Mouse (Mus musculus) embryo, embryonic 10.5 days (tissue): ENCODE data around the gene Dtnb.

Experiments used
- DNase-seq: peaks from one replicate; pipeline ENCODE4 v3.0.0-alpha.2; 2015; ENCODE audit warnings: low spot score

Gene Dtnb

GRCm38 (mm10) chr12:3806703-3807547, 234.7 kb downstream of the Dtnb start:
- DNase-seq, result peak; percentile 54

DNA sequence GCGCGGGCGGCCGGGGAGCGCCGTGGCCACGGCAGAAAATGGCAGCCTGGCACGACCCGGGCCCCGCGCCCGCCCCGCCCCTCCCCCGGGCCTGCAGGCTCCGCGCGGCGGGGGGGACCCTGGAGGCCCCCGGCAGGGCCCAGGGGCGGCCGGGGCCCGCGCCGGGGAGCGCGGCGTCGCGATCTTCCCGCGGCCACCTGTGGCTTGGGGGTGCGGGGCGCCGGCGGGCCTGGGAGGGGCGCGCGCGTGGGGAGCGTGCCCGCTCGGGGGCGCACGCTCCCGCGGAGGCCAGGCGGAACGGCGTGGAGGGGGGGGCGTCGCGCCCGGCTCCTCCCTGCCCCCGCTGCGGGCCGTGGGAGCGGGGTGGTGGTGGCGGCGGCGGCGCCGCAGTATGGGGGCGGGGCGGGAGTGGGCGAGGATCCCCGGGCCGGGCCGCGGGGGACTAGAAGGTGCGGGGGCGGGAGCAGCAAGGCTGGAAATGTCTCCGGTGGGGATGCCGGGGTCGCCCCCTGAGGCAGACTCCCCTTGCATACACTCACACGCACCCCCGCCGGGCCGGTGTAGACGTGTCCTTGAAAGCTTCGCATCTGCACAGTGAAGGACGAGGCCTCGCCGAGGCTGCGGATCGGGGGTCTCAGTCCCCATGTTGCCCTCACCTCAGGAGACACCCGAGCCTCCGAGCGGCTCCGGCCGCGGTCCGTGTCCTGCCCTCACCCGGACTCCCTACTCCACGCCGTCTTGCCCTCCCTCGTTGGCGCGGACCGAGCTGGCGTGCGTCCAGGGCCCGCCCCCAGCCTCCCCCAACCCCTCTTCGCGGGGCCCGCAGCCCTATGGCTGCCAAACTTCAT, 235.6 kb downstream of the Dtnb start:
- DNase-seq, result peak; percentile 50

GRCm38 (mm10) chr12:3808396-3808981, 236.3 kb downstream of the Dtnb start:
- peak; percentile 40 for DNase-seq

GRCm38 (mm10) chr12:3809520-3810180, 237.5 kb downstream of the Dtnb start:
- DNase-seq, result no peak

- no peak for DNase-seq
These were observed 238.3 kb downstream of the Dtnb start for GRCm38 (mm10) chr12:3810455-3810854.

GRCm38 (mm10) chr12:3811596-3811995, 239.4 kb downstream of the Dtnb start:
- no peak for DNase-seq

DNA sequence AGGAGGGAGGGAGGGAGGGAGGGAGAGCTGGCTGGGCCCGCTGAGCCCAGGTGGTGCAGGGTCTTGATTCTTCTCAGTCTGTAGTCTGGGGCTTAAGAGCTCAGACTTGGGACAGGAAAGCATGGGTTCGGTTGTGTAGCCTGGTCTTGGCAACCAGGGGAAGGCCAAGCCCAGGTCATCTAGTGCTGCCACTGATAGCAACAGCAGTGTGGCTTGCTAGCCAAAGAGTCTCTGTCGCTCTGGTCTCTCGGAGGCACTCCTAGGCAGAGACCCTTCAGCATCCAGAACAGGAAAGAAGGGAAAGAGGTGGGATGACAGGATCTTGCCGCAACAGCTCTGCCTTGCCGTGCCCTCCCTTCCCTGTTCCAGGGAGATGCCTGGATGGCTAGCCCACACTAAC, 240.1 kb downstream of the Dtnb start:
- no peak for DNase-seq

DNA sequence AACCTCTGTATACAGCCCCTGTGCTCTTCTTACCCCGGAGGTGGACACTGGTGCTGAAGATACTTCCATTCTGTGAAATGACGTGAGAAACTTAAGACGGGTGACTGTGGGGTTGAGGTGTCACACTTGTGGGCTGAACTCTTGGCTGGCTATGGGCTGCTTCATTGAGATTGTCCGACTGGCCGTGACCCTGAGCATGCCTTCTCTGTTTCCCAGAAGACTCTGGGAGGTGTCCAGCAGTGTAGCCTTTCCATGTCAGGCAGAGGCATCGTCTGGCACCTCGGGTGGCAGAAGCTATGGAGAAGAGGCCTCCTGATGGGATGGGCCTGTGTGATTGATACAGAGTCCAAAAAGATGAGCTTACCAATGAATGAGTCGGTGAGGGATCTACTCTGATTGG, 241.0 kb downstream of the Dtnb start:
- no peak for DNase-seq

DNA sequence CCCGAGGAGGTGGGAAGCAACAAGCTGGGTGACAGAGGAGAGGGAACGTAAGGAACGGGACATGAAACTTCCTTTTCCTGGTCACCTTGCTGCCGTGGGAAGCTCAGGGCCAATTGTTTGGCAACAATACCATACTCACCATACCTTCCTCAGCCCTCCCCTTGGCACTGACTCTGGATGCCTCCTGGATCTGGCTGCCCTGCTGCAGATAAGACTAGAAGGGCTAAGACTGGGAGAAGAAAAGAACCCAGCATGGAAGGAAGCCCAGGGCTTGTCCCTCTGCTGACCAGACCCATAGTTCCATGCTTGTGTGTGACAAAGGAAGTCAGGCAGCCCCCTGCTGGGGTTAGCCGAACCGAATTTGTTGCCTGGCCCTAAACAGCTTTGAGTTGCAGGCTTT, 243.2 kb downstream of the Dtnb start:
- no peak for DNase-seq

DNA sequence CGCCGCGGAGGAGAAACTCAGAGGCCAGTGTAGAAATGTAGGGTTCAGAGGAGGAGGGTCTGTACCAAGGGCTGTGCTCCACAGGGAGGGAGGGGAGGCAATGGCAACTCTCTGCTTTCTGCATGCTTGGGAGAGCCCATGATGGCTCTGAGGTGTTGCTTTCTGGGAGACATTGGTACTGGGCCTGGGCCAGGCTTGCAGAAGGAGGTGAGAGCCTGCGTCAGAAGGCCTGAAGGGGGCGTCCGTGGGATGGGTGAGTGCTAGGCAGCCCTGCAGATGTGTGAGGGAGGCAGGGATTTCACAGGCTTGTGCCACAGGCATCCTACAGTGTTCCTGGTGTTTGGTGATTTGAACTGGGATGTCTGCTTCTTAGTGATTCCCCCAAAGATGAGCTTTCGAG, 244.9 kb downstream of the Dtnb start:
- DNase-seq, result no peak

DNA sequence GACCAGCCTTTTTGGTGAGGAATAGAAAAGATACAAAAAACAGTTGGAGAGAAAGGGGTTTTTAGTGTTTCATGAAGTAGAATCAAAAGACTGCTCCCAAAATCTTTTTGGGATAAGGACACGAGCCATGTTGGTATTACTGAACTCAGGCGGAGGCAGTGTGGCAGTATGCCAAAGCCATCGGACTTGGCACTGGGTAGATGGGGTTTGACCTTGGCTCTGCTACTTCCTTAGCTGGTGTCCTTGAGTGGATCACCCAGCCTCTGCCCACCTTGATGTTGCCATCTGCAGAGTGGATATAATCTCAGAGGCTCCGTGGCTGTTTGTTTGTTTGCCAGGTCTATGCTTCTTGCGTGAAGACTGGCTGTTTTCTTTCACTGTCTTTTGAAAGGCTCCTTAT, 245.4 kb downstream of the Dtnb start:
- DNase-seq, result no peak

DNA sequence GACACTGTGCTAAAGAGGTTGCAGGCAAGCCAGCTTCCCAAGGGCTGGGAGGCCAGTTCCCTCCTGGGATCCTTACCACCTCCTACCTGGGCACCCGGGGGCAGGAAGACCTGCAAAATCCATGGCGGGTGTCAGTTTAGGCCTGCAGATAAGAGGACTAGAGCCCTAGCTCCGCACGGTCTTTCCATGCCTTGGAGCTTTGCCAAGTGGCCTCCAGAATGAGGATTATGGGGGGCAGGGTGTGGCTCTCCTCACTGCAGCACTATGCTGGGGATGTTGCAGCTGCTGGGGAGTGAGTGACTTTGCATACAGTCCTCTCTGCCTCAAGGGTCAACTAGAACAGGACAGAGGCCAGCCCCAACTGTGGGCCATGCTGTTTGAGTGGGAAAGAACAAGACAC, 247.7 kb downstream of the Dtnb start:
- DNase-seq, result no peak

DNA sequence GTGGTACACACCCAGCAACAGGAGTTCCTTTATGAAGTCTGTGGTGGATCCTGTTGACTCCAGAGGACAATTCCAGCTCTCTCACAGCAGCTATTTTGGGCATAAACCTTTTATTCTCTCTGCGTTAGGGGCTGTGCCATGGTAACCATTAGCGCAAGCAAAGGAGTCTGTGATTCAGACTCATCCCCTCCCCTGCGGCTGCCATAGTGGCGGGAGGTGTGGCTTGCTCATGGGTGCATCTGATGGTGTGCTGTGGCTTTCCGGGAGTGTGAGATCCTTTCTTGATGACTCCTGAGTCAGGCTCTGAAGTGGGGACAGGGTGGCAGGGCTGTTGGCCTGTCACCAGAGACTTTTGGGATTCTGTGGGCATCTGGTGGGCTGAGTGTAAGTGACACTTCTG, 251.2 kb downstream of the Dtnb start:
- no peak for DNase-seq

DNA sequence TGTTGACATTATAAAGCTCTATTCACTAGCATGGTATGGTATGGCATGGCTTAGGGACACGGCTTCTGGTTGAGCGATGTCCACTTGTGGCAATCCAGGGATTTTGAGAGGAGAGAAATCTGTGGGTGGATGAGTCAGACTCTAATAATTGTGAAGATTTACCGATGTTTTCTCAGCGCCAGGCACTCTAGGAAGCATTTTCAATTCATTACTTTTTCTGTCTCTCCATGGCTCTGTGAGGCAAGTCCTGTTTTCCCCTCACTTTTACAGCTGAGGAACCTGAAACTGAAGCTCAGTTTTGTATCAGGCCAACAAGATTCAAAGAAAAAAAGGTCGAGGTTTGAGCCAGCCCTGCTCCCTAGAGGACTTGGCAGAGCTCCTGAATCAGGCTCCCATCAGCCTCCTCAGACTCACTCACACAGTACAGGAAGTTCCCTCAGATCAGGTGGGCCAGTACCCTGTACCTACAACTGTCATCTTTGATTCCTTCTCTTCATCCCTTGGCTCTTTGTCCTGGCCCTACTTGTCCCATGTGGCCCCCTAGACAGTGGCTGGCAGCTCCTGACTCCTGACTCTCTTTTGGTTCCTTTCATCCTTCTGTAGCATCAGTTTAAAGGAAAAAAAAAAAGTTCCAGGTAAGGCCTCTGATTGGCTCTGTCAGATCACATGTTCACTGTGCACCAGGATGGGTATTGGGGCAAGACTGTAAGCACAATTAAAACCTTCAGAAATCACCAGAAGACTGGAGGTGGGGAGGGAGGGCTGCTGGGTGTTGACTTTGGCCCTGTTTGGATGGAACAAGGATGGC, 252.9 kb downstream of the Dtnb start:
- DNase-seq, result no peak

GRCm38 (mm10) chr12:3825714-3826080, 253.5 kb downstream of the Dtnb start:
- DNase-seq, result no peak

GRCm38 (mm10) chr12:3827771-3828170, 255.6 kb downstream of the Dtnb start:
- no peak for DNase-seq
